Mouse (Mus musculus) forebrain, embryonic 10.5 days (tissue): ENCODE data around the gene Otud7a. TPM values are rescaled to one million over a fixed set of nuclear protein-coding genes. Genes with fewer than 3 reads are reported as not detected.

Source experiments
- polyA plus RNA-seq: library from polyadenylated mRNA; unstranded; fragments of >200 nt; fragmentation: Nextera tagmentation; extraction: Ambion mirVana; gene quantifications from 2 replicates; pipeline ENCODE4 v1.2.1, GENCODE M21; 2016

Otud7a gene
- polyA plus RNA-seq, 1 experiment from 2014 or later = 0.61 TPM

Other genes starting within 250 kb of the Otud7a start
- 4.0 and 4.4 TPM in 2 replicates for gene Chrna7, start 232.2 kb upstream of the Otud7a start, polyA plus RNA-seq